Mouse (Mus musculus) embryonic facial prominence, embryonic 13.5 days (tissue): ENCODE measurements around the gene Gcsam. TPM values are rescaled to one million over a fixed set of nuclear protein-coding genes. Genes with fewer than 3 reads are reported as not detected.

ENCODE experiments used
- ATAC-seq: fragments of 200-750 bp; cut with Nextera tagmentation; 2 replicates; pipeline ENCODE4 v1.8.0; 2017; ENCODE audit warnings: low read depth; ENCODE audit not compliant: insufficient number of reproducible peaks, insufficient read depth, low FRiP score, low TSS enrichment
- H3K27ac ChIP-seq: fragments of 300-500 bp; sonication (generic); 2 replicates; pipeline ENCODE4 v1.5.1; 2015; ENCODE audit warnings: moderate library complexity, mild to moderate bottlenecking, inconsistent platforms
- H3K27me3 ChIP-seq: fragments of 300-500 bp; sonication (generic); 2 replicates; pipeline ENCODE4 v1.6.1; 2015; ENCODE audit warnings: mild to moderate bottlenecking, inconsistent platforms
- H3K36me3 ChIP-seq: fragments of 300-500 bp; sonication (generic); 2 replicates; pipeline ENCODE4 v1.6.1; 2015; ENCODE audit warnings: mild to moderate bottlenecking, inconsistent platforms
- H3K4me1 ChIP-seq: fragments of 300-500 bp; sonication (generic); 2 replicates; pipeline ENCODE4 v1.6.1; 2015; ENCODE audit warnings: inconsistent platforms
- H3K4me2 ChIP-seq: fragments of 300-500 bp; sonication (generic); 2 replicates; pipeline ENCODE4 v1.6.1; 2015; ENCODE audit warnings: moderate library complexity, mild to moderate bottlenecking, inconsistent platforms
- H3K4me3 ChIP-seq: fragments of 300-500 bp; sonication (generic); 2 replicates; pipeline ENCODE4 v1.5.1; 2015; ENCODE audit warnings: mild to moderate bottlenecking, inconsistent platforms
- H3K9ac ChIP-seq: fragments of 300-500 bp; sonication (generic); 2 replicates; pipeline ENCODE4 v1.6.1; 2015; ENCODE audit warnings: mild to moderate bottlenecking, inconsistent platforms
- H3K9me3 ChIP-seq: fragments of 300-500 bp; sonication (generic); 2 replicates; pipeline ENCODE4 v1.6.1; 2016; ENCODE audit warnings: inconsistent platforms
- WGBS: fragments of 180-500 bp; shearing (Covaris S2); methylation state at CpG from one replicate; pipeline ENCODE4 v1.1.7; 2015; ENCODE audit warnings: mixed read lengths; 5-methylcytosine and 5-hydroxymethylcytosine counted together
- polyA plus RNA-seq: library from polyadenylated mRNA; unstranded; fragments of >200 nt; fragmentation: Nextera tagmentation; extraction: Ambion mirVana; gene quantifications from 2 replicates; pipeline ENCODE4 v1.2.1, GENCODE M21; 2015

Gene Gcsam
- 0.18 and 0.36 TPM in 2 replicates for polyA plus RNA-seq

DNA sequence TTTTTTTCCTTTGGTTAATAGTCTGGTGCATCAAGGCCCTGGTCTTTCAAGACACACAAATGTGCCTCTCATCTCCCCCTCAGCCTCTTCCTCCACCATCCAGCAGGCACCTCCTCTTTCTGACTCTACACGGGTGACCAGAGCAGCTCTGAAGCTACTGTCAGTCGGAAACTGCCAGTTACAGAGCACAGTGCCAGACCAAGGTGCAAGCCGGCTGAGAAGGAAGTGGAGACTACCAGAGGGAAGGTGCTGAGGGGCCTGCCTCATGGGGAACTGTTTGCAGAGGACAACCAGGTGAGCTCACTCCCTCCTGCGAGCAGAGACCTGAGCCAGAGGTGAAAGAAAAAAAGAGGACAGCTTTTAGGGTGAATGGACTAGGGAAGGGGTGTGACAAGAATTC, at the start of gene Gcsam:
TSS of gene Gcsam (plus strand) at position 114 of the 400 bp plus-strand sequence.
- H3K4me1 ChIP-seq = no peaks in the 10 kb centered on the region
- no peaks in the 10 kb centered on the region for H3K27me3 ChIP-seq
- 74% methylated on average over 4 of the region's 4 CpGs for WGBS
- no peaks in the 10 kb centered on the region for H3K36me3 ChIP-seq
- H3K27ac ChIP-seq = peak within 1 kb of the TSS; percentile 33; the same call in 1 of the 2 replicates
- no peak within 1 kb of the TSS for H3K4me3 ChIP-seq
- no peaks in the 10 kb centered on the region for H3K9me3 ChIP-seq
- ATAC-seq = no peak
- no peak within 1 kb of the TSS for H3K9ac ChIP-seq
- H3K4me2 ChIP-seq = no peak within 1 kb of the TSS

DNA sequence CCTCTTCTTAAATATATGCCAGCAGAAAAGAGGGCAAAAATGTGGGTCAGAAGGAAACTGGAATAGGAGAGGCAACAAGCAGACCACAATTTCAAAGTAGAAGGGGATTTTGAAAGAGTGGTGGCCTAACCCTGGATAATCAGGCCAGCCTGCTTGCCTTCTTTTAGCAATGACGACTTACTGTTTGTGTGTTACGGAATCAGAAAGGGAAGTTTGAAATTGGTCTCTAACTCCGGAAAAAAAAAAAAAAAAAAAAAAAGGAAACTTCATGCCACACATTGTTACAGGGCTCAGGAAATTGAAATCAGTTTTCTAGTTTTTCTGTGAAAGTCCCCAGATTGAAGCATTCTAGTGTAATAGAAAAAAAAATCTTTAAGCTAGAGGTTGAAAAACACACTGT, 48.4 kb upstream of the Gcsam start:
- no peaks in the 10 kb centered on the region for H3K9me3 ChIP-seq
- no peaks in the 10 kb centered on the region for H3K4me1 ChIP-seq
- 53% methylated on average over 3 of the region's 3 CpGs for WGBS
- no peak overlapping the region for H3K4me2 ChIP-seq
- no peaks in the 10 kb centered on the region for H3K27me3 ChIP-seq
- no peak overlapping the region for H3K27ac ChIP-seq
- no peak for ATAC-seq
- no peak overlapping the region for H3K9ac ChIP-seq
- no peaks in the 10 kb centered on the region for H3K36me3 ChIP-seq
- H3K4me3 ChIP-seq = no peak overlapping the region

DNA sequence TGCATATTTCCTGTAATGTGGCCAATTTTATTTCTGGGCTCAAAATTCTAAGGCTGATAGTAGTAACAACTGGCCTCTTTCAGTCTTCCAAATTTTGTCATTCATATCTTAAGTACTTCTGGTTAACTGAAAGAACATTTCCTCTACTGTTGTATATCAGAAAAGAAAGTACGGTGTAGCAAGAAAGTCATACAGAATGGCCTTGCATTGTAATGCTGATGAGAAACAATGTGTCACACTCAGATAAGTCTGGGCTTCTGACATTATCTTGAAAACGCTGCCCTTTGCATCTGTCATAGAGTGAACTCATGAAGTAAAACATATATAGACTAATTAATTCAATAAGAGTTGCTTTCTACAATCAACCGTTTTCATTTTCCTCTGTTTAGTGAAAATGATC, 37.9 kb upstream of the Gcsam start:
- WGBS = 88% methylated on average over 3 of the region's 3 CpGs
- Histone ChIP-seq H3K27me3 (no peaks in the 10 kb centered on the region), H3K9ac (no peak overlapping the region), H3K4me2 (no peak overlapping the region), H3K27ac (no peak overlapping the region), H3K4me3 (no peak overlapping the region), H3K36me3 (no peaks in the 10 kb centered on the region), H3K4me1 (no peaks in the 10 kb centered on the region), H3K9me3 (no peaks in the 10 kb centered on the region)
- ATAC-seq = no peak

DNA sequence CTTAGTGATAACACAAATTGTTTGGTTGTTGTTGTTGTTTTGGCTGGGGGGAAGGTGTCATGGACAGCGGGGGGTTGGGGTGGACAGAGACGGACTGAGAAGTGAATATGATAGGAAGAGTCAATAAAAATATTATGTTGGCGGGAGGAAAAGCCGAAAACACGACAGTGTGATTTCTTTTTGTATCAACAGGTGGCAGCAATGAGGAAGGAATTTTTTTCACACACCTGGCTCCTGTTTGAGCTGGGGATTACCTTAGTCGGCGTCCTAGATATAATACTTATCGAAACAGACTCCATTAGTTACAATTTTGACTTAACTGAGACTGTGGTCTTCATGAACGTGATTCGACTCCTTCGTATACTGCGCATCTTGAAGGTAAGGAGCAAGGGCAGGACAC, 30.3 kb upstream of the Gcsam start:
- Histone ChIP-seq H3K4me3 (no peak overlapping the region), H3K36me3 (no peaks in the 10 kb centered on the region), H3K9ac (no peak overlapping the region), H3K9me3 (no peaks in the 10 kb centered on the region), H3K27ac (no peak overlapping the region), H3K27me3 (no peaks in the 10 kb centered on the region), H3K4me2 (no peak overlapping the region), H3K4me1 (no peaks in the 10 kb centered on the region)
- ATAC-seq = no peak
- WGBS = 53% methylated on average over 12 of the region's 12 CpGs

DNA sequence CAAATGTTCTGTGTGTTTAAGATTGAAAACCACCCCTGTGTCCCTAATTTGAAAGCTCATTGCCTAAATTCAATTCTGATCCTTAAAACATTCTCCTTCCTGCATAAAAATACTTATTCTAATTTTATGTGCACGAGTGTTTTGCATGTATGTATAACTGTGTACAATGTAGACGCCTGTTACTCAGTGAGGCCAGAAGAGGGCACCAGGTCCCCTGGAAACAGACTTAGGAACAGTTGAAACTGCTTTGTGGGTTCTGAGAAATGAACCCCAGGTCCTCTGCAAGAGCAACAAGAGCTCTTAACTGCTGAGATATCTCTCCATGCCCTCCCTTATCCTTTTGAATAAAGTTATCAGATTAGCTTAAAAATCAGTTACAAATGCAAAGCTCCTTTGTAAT, 27.7 kb upstream of the Gcsam start:
- no peak for ATAC-seq
- Histone ChIP-seq H3K27me3 (no peaks in the 10 kb centered on the region), H3K36me3 (no peaks in the 10 kb centered on the region), H3K9ac (no peak overlapping the region), H3K4me2 (no peak overlapping the region), H3K4me1 (no peaks in the 10 kb centered on the region), H3K27ac (no peak overlapping the region), H3K9me3 (no peaks in the 10 kb centered on the region), H3K4me3 (no peak overlapping the region)
- WGBS = 23% methylated on average over 2 of the region's 2 CpGs

DNA sequence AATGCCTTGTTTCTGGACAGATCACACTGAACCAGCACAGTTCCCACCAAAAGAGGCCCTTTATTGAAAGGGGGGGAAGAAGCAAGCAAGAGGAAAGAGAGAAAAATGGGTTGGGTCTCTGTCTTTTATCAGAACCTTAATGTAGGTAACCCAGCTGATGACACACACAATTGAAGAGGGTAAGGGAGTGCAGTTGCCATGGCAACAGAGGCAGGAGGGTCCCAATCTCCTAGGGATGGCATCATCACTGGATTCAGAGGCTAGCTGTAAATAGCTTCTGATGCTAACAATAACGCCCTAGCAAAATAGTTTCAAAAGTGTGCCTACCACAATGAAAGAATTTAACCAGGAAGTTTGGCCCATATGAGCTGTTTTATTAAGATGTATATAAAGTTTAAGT, 16.5 kb upstream of the Gcsam start:
- no peak overlapping the region for H3K27ac ChIP-seq
- no peak overlapping the region for H3K4me3 ChIP-seq
- H3K9me3 ChIP-seq = no peaks in the 10 kb centered on the region
- no peak for ATAC-seq
- H3K36me3 ChIP-seq = no peaks in the 10 kb centered on the region
- no peak overlapping the region for H3K4me2 ChIP-seq
- WGBS = 74% methylated on average over 1 of the region's 1 CpGs
- no peaks in the 10 kb centered on the region for H3K27me3 ChIP-seq
- no peak overlapping the region for H3K9ac ChIP-seq
- H3K4me1 ChIP-seq = no peaks in the 10 kb centered on the region

DNA sequence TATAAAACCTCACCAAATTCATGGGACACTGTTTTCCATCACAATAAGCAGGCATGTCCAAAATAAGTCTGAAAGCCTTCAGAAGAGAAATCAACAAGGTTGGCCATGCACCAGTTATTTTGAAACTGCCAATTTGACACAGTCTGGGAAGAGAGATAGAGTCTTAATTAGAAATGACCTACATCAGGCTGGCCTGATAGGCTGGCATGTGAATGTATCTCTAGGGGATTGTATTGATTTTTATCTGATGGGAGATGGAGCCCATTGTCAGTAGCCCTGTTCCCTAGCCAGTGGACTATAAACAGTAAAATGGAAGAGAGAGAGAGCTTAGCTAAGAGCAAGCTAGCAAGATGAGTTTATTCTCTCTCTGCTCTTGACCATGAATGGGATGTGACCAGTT, 14.7 kb upstream of the Gcsam start:
- H3K4me3 ChIP-seq = no peak overlapping the region
- no peaks in the 10 kb centered on the region for H3K9me3 ChIP-seq
- no peaks in the 10 kb centered on the region for H3K36me3 ChIP-seq
- no peak overlapping the region for H3K27ac ChIP-seq
- 0 out of 2 replicates have a peak, but pooled peaks cover 2% of the 10 kb centered on the region for H3K4me1 ChIP-seq
- no peak overlapping the region for H3K4me2 ChIP-seq
- H3K27me3 ChIP-seq = no peaks in the 10 kb centered on the region
- no peak for ATAC-seq
- H3K9ac ChIP-seq = no peak overlapping the region

DNA sequence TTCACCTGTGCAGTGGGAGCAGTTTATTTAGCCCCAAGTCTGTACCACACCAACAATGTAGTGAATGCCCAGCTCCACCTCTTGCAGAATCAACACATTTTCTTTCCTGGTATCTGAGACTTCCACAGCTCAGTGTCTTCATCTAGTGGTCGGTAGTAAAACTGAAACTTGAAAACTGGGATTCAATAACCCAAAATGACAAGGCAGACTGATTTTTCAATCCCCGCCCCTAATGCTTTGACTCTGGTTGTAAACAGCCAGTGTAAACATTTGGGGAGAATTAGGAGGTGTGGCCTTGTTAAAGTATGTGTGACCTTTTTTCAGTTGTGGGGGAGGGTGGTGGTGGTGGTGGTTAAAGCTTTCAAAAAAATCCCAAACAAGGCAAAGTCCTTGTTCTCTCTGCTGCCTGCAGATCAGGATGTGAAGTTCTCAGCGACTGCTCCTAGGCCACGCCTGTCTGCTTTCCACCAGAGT, 1.7 kb upstream of the Gcsam start:
- no peak for ATAC-seq

DNA sequence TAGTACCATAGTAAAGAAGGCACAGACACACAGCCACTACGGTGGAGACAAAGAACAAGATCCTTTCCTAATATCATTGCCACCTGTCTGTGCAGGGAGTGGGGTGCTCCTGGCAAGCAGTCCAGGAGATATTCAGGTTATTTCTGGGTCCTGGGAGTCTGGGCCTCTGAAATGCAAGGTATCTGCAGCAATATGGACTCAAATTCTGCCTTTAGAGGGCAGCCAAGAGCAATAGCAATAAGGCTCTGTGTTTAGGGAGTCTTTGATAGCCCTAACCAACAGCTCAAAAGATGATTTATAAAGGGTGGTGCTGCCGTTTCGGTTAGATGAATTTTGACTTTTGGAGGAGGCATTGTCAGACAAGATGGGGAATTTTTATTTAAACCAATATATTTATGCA, 880 bp upstream of the Gcsam start:
- 85% methylated on average over 3 of the region's 3 CpGs for whole genome bisulfite sequencing
- H3K9ac ChIP-seq = no peak overlapping the region
- H3K36me3 ChIP-seq = no peaks in the 10 kb centered on the region
- no peaks in the 10 kb centered on the region for H3K27me3 ChIP-seq
- no peaks in the 10 kb centered on the region for H3K4me1 ChIP-seq
- H3K4me3 ChIP-seq = no peak overlapping the region
- no peak overlapping the region for H3K4me2 ChIP-seq
- ATAC-seq = 0 out of 2 replicates have a peak, but pooled peaks have one; percentile 37
- H3K27ac ChIP-seq = peak overlapping the region; percentile 33; the same call in 1 of the 2 replicates
- H3K9me3 ChIP-seq = no peaks in the 10 kb centered on the region

More for the DNA sequence above, 1.7 kb upstream of the Gcsam start:
- WGBS = 28% methylated on average over 4 of the region's 4 CpGs
- no peak overlapping the region for H3K4me2 ChIP-seq
- no peak overlapping the region for H3K9ac ChIP-seq
- H3K27me3 ChIP-seq = no peaks in the 10 kb centered on the region
- H3K27ac ChIP-seq = peak overlapping the region; percentile 33; the same call in 1 of the 2 replicates
- H3K36me3 ChIP-seq = no peaks in the 10 kb centered on the region
- no peaks in the 10 kb centered on the region for H3K4me1 ChIP-seq
- H3K9me3 ChIP-seq = no peaks in the 10 kb centered on the region
- H3K4me3 ChIP-seq = no peak overlapping the region

DNA sequence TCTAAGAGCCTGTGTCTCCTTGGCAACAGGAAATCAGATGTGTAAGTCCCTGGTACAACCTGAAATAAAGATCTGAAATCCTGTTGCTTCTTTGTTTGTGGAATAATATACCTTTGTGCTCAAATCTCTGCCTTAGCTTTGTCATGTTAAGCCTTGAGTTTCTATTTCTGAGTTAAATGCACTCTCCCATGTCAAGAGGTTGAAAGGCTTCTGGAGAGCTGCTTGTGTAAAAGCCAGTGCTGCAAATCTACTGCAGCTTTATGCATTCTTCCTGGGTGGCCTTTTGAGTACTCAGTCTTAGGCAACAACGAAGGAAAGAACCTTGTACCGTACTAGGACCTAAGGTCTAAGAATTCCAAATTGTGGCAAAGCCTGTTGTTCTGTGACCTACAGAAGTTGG, 3.1 kb downstream of the Gcsam start:
- no peak for ATAC-seq
- H3K4me3 ChIP-seq = no peak overlapping the region
- H3K4me1 ChIP-seq = no peaks in the 10 kb centered on the region
- no peaks in the 10 kb centered on the region for H3K9me3 ChIP-seq
- no peaks in the 10 kb centered on the region for H3K27me3 ChIP-seq
- H3K4me2 ChIP-seq = no peak overlapping the region
- H3K36me3 ChIP-seq = no peaks in the 10 kb centered on the region
- no peak overlapping the region for H3K27ac ChIP-seq
- WGBS = 73% methylated on average over 2 of the region's 2 CpGs
- H3K9ac ChIP-seq = no peak overlapping the region

DNA sequence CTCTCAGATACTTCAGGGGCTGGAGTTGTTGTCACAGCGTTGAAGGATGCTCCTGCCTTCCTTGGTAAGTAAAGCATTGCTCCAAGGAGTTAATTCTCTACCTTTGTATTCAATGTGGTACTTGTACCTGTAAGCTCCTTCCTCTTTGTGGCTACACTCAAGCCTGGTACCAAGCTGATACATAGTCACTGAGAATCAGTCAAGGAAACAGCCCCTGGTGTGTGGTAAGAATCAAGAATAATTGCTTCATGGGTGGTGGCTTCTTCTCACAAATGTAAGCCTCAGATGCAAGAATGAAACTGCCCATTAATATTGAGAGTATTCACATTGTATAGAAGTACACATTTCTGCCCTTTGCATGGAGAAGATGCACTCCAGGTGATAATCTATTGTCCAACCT, 5.8 kb downstream of the Gcsam start:
- H3K9me3 ChIP-seq = no peaks in the 10 kb centered on the region
- H3K27ac ChIP-seq = no peak overlapping the region
- H3K4me1 ChIP-seq = no peaks in the 10 kb centered on the region
- no peak overlapping the region for H3K4me2 ChIP-seq
- no peaks in the 10 kb centered on the region for H3K36me3 ChIP-seq
- no peak overlapping the region for H3K4me3 ChIP-seq
- H3K9ac ChIP-seq = no peak overlapping the region
- no peak for ATAC-seq
- 81% methylated on average over 1 of the region's 1 CpGs for WGBS
- H3K27me3 ChIP-seq = no peaks in the 10 kb centered on the region

DNA sequence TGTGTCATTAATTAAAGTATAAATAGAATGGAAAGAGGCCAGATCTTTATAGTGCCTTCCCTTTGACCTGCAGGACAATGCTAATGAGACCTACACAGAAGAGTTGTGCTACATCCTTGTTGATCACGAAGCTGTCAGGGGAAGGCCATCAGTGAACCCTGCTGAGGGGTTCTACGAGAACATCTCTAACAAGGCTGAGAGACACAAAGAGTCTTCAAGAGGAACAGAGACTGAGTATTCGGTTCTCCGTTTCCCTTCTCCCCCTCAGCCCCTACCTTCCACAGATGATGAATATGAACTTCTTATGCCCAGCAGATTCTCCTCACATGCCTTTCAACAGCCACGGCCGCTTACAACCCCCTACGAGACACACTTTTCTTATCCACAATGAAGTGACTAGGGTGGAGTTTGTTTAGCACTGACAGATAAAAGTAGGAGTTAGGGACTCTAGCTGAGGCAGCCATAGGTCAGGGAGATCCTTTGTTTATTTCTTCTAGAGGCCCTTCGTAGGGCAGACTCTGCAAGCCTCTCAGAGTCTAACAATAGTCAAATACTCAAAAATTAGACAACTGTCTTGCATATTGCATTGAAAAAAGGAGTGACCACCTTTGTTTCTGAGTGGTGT, 9.7 kb downstream of the Gcsam start:
- Histone ChIP-seq H3K27ac (no peak overlapping the region), H3K9ac (no peak overlapping the region), H3K9me3 (no peaks in the 10 kb centered on the region), H3K36me3 (no peaks in the 10 kb centered on the region), H3K4me3 (no peak overlapping the region), H3K4me1 (no peaks in the 10 kb centered on the region), H3K27me3 (no peaks in the 10 kb centered on the region), H3K4me2 (no peak overlapping the region)
- no peak for ATAC-seq
- 88% methylated on average over 8 of the region's 8 CpGs for WGBS
